Mouse (Mus musculus) limb, embryonic 10.5 days (tissue): ENCODE results near the gene Arap1. TPM values are rescaled to one million over a fixed set of nuclear protein-coding genes. Genes with fewer than 3 reads are reported as not detected.

ENCODE experiments used
- DNase-seq: peaks from one replicate; pipeline ENCODE4 v3.0.0-alpha.2; 2017; ENCODE audit warnings: low spot score
- H3K27ac ChIP-seq: fragments of 300-500 bp; sonication (generic); 2 replicates; pipeline ENCODE4 v1.5.1; 2016; ENCODE audit warnings: mild to moderate bottlenecking
- H3K27me3 ChIP-seq: fragments of 300-500 bp; sonication (generic); 2 replicates; pipeline ENCODE4 v1.6.1; 2016; ENCODE audit warnings: low read depth, mild to moderate bottlenecking; ENCODE audit not compliant: poor library complexity, severe bottlenecking
- H3K36me3 ChIP-seq: fragments of 300-500 bp; sonication (generic); 2 replicates; pipeline ENCODE4 v1.6.1; 2016; ENCODE audit warnings: mild to moderate bottlenecking, moderate library complexity
- H3K4me1 ChIP-seq: fragments of 300-500 bp; sonication (generic); 2 replicates; pipeline ENCODE4 v1.6.1; 2016
- H3K4me3 ChIP-seq: fragments of 300-500 bp; sonication (generic); 2 replicates; pipeline ENCODE4 v1.5.1; 2016; ENCODE audit warnings: mild to moderate bottlenecking, moderate library complexity
- H3K9me3 ChIP-seq: fragments of 300-500 bp; sonication (generic); replicated peaks from 2 replicates; pipeline ENCODE4 v1.6.1; 2016; ENCODE audit warnings: mild to moderate bottlenecking
- WGBS: fragments of 180-500 bp; shearing (Covaris S2); methylation state at CpG from one replicate; pipeline ENCODE4 v1.1.7; 2016; 5-methylcytosine and 5-hydroxymethylcytosine counted together
- polyA plus RNA-seq: library from polyadenylated mRNA; unstranded; fragments of >200 nt; fragmentation: Nextera tagmentation; extraction: Ambion mirVana; gene quantifications from 2 replicates; pipeline ENCODE4 v1.2.1, GENCODE M21; 2016

The Arap1 gene
- polyA plus RNA-seq, 1 experiment from 2014 or later: 20.5 TPM

DNA sequence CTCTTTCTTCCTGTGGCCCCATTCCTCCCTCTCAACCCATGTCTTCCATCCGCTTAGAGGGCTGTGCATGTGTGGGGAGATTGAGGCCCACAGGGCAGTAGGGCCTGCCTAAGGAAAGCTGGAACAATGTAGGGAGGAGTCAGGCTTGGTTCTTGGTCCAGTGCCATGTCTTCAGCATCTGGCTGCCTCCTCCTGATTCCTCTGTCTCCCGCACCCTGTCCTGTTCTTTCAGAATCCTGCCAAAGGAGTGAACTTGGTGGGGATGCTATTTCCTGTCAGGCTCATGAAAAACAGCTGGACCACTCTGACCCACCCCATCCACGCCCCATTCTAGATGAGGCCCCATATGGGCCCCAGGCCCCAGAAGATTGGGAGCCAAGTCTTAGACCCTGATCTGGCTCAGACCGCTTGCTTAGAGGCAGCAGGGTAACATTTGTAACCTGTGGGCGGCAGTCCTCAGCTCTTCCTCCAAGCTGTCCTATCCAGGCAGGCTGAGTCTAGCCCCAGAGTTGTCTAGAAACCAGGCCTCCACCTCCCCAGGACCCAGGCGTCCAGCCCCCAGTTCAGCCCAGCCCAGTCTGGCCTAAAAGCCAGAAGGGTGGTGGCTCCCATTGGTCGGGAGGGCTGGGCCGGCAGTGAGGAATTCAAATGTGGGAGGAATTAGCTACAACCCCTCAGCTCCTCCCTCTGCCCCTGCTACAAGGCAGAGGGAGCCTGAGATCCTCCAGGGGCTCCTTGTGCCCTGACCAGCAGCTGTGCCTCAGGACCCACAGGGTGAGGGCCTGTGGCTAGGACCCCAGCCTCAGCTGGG is 46.0 kb downstream of the Arap1 start:
- peaks cover 44% of the 10 kb centered on the region for H3K4me1 ChIP-seq
- no peaks in the 10 kb centered on the region for H3K27me3 ChIP-seq
- WGBS: 34% methylated on average over 8 of the region's 8 CpGs
- DNase-seq: peak; percentile 62
- H3K27ac ChIP-seq: peak overlapping the region; percentile 85
- no peaks in the 10 kb centered on the region for H3K9me3 ChIP-seq
- H3K36me3 ChIP-seq: peaks cover 37% of the 10 kb centered on the region
- peak overlapping the region; percentile 18 for H3K4me3 ChIP-seq

DNA sequence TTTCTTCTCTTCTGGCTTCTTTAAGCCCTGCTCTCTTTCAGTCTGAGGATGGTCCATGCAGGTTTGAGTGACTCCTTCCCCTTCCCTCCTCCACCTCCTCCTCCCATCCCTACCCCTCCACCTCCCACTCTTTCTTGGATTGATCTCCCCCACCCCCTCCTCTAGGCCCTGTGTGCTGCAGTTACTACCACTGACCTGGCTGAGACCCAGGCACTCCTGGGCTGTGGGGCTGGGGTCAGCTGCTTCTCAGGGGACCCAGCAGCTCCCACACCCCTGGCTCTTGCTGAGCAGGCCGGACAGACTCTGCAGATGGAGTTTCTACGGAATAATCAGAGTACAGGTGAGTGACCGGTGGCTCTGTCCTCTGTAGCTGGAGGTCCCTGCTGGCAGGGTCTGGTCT is 46.7 kb downstream of the Arap1 start:
- Histone ChIP-seq H3K36me3 (peaks cover 38% of the 10 kb centered on the region), H3K27me3 (no peaks in the 10 kb centered on the region), H3K9me3 (no peaks in the 10 kb centered on the region), H3K4me3 (peak overlapping the region; percentile 18), H3K4me1 (peaks cover 44% of the 10 kb centered on the region), H3K27ac (peak overlapping the region; percentile 85)
- DNase-seq: no peak
- 57% methylated on average over 3 of the region's 3 CpGs for WGBS

DNA sequence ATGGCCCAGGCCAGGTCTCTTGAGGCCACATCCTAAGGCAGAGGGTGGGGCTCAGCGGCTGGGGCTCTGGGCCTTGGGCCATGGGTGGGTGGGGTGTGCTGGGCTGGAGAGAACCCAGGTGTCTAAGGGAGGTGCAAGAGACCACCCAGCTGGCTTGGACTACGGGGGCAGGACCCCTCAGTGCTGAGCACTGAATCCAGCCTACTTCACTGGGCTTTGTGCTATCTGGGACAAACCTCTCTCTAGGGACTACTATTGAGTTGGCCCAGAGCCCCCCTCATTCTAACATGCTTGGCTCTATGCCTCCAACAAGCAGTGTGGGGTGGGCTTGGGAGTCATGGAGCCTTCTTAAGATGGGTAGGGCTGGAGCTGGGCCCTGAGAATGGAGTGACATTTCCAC is 47.6 kb downstream of the Arap1 start:
- Histone ChIP-seq H3K36me3 (peaks cover 39% of the 10 kb centered on the region), H3K27me3 (no peaks in the 10 kb centered on the region), H3K27ac (peak overlapping the region; percentile 85; the same call in 1 of the 2 replicates), H3K9me3 (no peaks in the 10 kb centered on the region), H3K4me3 (peak overlapping the region; percentile 18; the same call in 1 of the 2 replicates), H3K4me1 (peaks cover 44% of the 10 kb centered on the region)
- DNase-seq: no peak
- 86% methylated on average over 2 of the region's 2 CpGs for WGBS

DNA sequence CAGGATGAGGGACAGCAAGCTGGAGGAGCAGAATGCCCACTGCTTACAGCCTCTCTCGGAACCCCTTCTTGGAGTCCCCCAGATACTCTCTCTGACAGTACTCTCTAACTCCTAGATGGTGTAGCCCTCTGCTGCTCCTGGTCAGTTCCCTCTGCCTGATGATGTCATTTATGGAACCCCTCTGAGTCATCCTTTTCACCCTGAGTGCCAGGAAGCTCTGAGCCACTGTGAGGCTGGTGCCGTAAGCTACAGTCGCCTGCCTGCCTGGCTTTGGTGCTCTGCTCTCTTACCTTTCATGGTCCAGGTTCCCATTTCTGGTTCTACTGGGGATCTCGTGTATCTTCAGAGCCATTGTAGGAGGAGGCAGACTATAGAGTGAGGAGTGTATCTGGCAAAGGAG is 49.3 kb downstream of the Arap1 start:
- Histone ChIP-seq H3K27me3 (no peaks in the 10 kb centered on the region), H3K4me1 (peaks cover 36% of the 10 kb centered on the region), H3K36me3 (peaks cover 54% of the 10 kb centered on the region), H3K4me3 (no peak overlapping the region), H3K27ac (no peak overlapping the region), H3K9me3 (no peaks in the 10 kb centered on the region)
- DNase-seq: no peak
- 91% methylated on average over 4 of the region's 4 CpGs for WGBS

DNA sequence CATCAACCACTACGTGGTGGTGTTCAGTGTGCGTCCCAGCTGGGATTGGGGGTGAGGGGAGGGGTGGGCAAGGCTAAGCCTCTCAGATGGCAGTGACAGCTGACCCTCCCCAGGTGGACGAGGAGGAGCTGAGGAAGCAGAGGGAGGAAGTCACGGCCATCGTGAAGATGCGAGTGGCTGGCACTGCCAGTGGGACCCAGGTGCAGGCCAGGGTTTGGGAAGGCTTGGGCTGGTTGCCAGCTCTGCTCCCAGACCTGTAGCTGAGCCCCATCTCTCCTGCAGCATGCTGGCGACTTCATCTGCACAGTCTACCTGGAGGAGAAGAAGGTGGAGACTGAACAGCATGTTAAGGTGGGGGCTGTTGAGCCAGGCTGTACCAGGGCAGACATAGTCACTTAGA is 53.6 kb downstream of the Arap1 start:
- H3K4me1 ChIP-seq: no peaks in the 10 kb centered on the region

DNA sequence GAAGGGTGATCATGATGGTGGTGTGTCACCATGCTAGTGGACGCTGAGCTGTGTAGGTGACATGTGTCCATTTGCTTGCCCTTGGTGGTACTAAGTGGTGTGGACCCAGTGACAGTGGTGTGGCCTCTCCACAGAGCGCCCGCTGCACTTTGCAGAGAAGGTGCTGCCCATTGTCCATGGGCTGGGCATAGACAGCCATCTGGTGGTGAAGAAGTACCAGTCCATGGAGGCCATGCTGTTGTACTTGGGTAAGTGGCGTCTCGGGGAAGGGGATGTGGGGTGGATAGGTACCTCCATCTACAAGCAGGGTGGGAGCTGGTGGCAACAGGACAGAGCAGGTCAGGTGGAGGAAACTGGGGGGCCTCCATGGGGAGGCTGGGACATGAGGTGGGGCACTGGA is 56.0 kb downstream of the Arap1 start:
- H3K27me3 ChIP-seq: no peaks in the 10 kb centered on the region
- H3K4me1 ChIP-seq: no peaks in the 10 kb centered on the region
- 89% methylated on average over 5 of the region's 5 CpGs for WGBS
- peaks cover 57% of the 10 kb centered on the region for H3K36me3 ChIP-seq
- no peak overlapping the region for H3K27ac ChIP-seq
- DNase-seq: no peak
- no peaks in the 10 kb centered on the region for H3K9me3 ChIP-seq
- no peak overlapping the region for H3K4me3 ChIP-seq

More for the DNA sequence above, 53.6 kb downstream of the Arap1 start:
- WGBS: 91% methylated on average over 7 of the region's 7 CpGs
- Histone ChIP-seq H3K27ac (no peak overlapping the region), H3K4me3 (no peak overlapping the region), H3K27me3 (no peaks in the 10 kb centered on the region), H3K9me3 (no peaks in the 10 kb centered on the region), H3K36me3 (peaks cover 68% of the 10 kb centered on the region)
- DNase-seq: no peak

DNA sequence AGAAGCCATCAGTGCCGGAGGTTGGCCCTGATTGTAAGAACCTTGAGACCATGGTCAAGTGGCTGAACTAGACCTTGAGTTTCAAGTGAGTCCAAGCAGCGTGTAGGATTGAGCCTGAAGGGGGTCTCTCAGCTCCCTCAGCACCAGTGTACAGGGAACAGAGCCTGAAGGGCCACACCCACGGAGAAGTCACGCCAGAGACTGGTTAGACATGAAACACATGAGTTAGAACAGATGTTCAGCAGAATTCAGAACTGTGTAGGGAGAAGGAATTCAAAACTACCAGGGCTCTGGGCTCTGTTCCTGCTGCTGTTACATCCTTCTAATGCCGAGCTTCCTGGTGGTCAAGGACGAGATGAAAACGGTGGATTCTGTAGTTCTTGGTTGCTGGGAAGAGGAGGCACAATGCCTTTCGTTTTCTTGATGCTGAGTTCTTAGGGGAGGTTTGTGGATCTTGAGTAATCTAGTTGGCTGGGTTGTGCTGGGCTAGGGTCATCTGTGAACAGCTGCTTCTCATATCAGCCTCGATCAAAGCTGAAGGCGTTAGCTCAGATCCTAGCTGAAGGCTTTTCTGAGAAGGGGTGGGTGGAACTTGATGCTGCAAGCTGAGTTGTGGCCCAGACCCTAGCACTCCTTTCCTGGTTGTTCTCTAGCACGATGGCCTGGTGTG is 62.5 kb downstream of the Arap1 start, which contains the start of gene Gm45837:
TSS of gene Gm45837 (plus strand) at position 620 of the 670 bp plus-strand sequence.
- 82% methylated on average over 11 of the region's 11 CpGs for WGBS
- Histone ChIP-seq H3K9me3 (no peaks in the 10 kb centered on the region), H3K27me3 (no peaks in the 10 kb centered on the region), H3K27ac (no peak within 1 kb of the TSS), H3K4me1 (peaks cover 13% of the 10 kb centered on the region), H3K36me3 (peaks cover 9% of the 10 kb centered on the region; the same call in 1 of the 2 replicates), H3K4me3 (no peak within 1 kb of the TSS)
- DNase-seq: no peak

DNA sequence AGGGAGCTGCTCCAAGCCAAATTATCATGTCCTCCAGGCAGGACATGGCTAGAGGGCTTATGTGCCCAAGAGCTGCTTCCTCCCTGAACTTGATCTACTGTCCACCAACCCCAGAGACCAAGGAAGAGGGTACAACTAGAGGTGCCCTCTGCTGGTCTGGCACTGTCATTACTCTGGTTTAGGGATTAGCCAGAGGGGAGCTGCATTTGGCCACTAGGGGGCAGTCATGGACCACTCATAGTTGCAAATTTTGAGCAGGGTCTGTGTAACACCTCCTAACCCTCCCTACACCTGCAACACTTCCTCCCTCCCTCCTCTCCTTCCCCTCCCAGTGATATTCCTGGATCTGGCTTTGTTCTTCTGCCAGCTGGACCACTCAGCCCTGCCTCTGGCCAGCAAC is 64.9 kb downstream of the Arap1 start:
- H3K4me1 ChIP-seq: peaks cover 22% of the 10 kb centered on the region
- no peaks in the 10 kb centered on the region for H3K9me3 ChIP-seq
- peaks cover 12% of the 10 kb centered on the region for H3K27me3 ChIP-seq
- H3K4me3 ChIP-seq: no peak overlapping the region
- peak; percentile 92 for DNase-seq
- H3K36me3 ChIP-seq: peaks cover 3% of the 10 kb centered on the region; the same call in 1 of the 2 replicates
- H3K27ac ChIP-seq: no peak overlapping the region

DNA sequence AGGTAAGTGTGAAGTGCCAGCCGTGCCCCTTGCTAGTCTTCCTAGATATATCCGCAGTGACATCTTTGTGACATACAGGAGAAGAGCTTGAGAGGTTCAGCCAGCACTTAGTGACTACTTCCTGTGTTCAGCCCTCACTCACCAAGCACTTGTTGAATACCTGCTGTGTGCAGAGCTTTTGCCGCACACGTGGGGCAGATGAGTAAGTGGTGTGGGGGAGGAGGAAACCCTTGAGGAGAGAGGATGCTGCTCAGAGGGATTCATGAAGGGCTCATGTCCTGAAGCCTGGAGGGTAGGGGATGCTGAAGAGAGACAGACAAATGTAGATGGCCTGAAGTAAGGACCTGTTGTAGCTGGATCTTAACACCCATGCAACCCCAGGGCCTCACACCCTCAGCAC is 66.3 kb downstream of the Arap1 start:
- peaks cover 26% of the 10 kb centered on the region for H3K27me3 ChIP-seq
- H3K27ac ChIP-seq: no peak overlapping the region
- WGBS: 43% methylated on average over 4 of the region's 4 CpGs

DNA sequence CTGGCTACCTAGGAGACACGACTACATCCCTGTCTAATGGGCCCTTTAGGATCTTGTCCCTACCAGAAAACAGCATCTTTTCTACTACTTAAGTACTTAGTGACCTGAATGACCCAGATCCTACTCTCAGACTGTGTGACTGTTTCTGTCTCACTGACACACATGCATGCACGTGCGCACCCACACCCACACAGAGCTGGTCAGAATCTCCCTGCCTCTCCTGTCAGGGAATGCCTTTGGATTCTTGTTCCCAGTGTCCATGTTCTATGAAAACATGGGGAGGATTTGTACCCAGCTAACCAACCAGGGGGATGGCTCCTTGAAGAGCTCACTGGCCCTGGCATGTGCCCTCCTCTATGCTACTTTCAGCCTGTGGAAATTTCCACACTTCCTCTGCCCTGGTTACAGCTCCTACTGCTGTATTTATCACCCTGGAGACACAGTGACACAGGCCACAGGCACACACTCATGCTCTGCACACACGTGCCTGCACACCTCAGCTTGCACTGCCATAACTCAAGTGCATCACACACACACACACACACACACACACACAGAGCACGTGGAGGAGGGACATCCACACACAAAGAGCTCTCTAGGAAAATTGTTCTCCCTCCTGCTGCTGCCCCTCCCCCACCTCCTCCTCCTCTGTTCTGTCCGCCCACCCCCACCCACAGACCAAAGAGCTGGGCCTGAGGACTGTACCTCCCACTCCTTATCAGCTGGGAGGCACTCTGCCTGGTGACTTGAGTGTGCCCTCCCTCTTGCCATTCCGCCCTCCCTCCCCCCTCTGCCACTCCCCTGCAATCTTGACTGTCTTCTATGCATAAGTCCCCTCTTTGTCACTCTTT is 67.0 kb downstream of the Arap1 start:
- DNase-seq: no peak
- H3K27ac ChIP-seq: peak overlapping the region; percentile 33; the same call in 1 of the 2 replicates
- H3K4me3 ChIP-seq: no peak overlapping the region
- WGBS: 36% methylated on average over 7 of the region's 7 CpGs
- peaks cover 22% of the 10 kb centered on the region for H3K4me1 ChIP-seq
- H3K27me3 ChIP-seq: peaks cover 33% of the 10 kb centered on the region
- H3K36me3 ChIP-seq: no peaks in the 10 kb centered on the region
- H3K9me3 ChIP-seq: no peaks in the 10 kb centered on the region

More for the DNA sequence above, 66.3 kb downstream of the Arap1 start:
- Histone ChIP-seq H3K4me3 (no peak overlapping the region), H3K9me3 (no peaks in the 10 kb centered on the region), H3K4me1 (peaks cover 22% of the 10 kb centered on the region), H3K36me3 (no peaks in the 10 kb centered on the region)
- DNase-seq: no peak

DNA sequence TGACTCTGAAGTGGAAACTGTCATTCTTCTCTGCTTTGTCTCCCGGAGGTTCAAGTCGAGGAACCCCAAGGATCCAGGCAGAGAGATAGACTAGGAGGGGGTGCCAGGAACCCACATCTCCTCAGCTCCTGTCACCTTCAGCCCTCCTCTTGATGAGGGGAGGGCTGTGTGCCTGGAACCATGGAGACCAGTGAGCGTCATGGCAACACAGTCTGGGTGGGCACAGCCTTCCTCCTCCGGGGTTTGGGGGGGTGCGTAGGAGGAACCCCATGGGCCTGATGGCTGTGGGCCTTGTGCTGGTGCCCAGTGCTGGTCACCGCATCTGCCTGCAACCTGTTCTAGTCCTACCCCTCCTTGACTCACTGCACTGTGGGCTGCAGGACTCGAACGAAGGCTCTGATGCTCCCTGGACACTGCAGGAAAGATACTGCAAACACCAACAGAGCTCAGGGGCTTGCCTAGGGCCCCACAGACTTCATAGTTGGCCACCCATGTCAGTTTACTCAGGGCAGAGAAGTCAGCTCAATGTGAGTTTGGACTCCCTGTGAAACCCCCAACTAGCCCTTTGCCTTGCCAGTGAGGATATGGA is 67.7 kb downstream of the Arap1 start:
- Histone ChIP-seq H3K4me3 (no peak overlapping the region), H3K36me3 (no peaks in the 10 kb centered on the region), H3K27me3 (peaks cover 40% of the 10 kb centered on the region), H3K4me1 (peaks cover 22% of the 10 kb centered on the region), H3K27ac (0 out of 2 replicates have a peak overlapping the region, but pooled peaks have one; percentile 14), H3K9me3 (no peaks in the 10 kb centered on the region)
- WGBS: 43% methylated on average over 8 of the region's 8 CpGs
- DNase-seq: no peak

DNA sequence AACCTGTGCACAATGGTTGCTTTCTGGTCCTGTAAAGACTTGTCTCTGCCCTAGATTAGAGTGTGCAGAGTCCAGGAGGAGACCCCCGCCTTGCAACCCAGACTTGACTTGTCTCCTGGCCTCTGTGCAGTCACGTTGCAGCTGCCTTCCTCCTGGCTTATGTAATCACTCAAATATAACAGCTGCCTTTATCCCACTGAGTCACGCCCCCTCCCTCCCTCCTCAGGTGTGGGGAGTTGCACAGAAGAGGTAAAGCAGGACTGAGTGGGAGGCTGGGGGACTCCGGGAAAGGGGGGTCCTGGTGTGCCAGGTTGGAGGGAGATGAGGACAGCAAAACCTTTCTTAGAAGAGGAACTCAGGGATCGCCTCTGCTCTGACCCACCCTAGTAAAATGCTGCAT is 68.5 kb downstream of the Arap1 start:
- DNase-seq: no peak
- WGBS: 73% methylated on average over 5 of the region's 5 CpGs

More for the DNA sequence above, 68.5 kb downstream of the Arap1 start:
- Histone ChIP-seq H3K27me3 (peaks cover 42% of the 10 kb centered on the region), H3K4me1 (peaks cover 22% of the 10 kb centered on the region), H3K36me3 (no peaks in the 10 kb centered on the region), H3K9me3 (no peaks in the 10 kb centered on the region), H3K27ac (no peak overlapping the region), H3K4me3 (no peak overlapping the region)
